Mouse (Mus musculus) inflammation-experienced regulatory T-cells, adult 6 months (primary cell): ENCODE results near the gene Ifrd1. TPM values are rescaled to one million over a fixed set of nuclear protein-coding genes. Genes with fewer than 3 reads are reported as not detected.

Source experiments
- ATAC-seq: one replicate; pipeline ENCODE4 v1.8.0; 2017
- polyA plus RNA-seq, 3 experiments: library from polyadenylated mRNA; unstranded; fragments of 100-300 nt; shearing (Covaris generic); gene quantifications; one replicate each; pipeline ENCODE4 v1.2.1; 2017

Gene Ifrd1
- polyA plus RNA-seq, 3 experiments from 2014 or later: 45.9 to 75.8 (median 54.1) TPM

DNA sequence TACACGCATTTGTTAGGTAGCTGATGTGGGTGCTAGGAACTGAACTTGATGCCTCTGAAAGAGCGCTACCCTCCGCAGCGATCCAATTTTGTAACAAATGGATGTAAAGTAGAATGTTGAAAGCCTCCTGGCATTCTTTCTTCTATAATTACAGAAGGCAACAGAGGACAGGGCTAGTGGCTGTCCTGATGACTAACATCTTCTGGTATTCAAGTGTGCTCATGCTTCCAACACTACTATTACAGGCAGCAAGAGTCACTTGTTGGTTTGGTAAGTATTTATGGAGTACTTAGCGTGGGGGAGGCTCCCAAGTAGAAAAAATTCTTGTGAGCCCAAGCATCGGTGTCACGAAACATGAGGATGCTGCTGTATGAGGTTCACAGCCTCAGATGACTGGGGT lies 9.1 kb downstream of the Ifrd1 start:
- ATAC-seq: no peak

DNA sequence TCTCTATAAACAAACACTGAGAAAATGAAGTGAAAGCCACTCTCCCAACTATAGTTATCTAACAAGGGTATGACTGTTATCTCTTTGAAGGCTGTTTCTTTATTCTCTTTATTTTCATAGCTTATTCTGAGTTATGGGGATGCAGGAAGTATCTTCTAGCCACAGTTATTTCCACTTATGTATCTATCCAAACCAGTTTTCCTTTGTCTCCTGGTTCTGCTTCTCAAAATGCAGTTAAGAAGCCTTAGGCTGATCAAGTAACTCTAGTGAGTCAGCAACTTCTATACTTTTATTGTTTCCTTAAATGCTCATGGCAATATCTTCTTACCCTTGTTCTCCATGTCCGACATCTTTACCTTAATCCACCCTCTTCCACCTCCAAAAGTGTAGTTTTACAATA lies 16.1 kb downstream of the Ifrd1 start:
- ATAC-seq: no peak

DNA sequence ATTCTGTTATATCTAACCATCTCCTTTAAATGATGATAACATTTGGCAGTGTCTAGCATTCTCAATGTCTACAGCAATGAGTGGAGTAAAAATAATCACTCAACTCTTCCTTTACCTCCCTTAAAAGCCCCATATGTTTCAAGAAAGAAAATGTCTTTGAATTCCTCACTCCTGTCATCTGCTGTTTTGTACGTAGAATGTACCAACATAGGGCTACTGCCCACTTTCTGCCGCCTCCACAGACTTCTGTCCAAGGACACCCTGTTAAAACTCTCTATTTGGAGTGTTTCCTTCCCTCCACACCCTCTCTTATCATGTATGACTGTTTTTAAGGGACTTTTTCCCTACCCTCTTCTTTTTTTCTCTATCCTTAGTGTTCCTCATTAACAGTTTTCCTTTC lies 16.7 kb downstream of the Ifrd1 start:
- ATAC-seq: no peak

DNA sequence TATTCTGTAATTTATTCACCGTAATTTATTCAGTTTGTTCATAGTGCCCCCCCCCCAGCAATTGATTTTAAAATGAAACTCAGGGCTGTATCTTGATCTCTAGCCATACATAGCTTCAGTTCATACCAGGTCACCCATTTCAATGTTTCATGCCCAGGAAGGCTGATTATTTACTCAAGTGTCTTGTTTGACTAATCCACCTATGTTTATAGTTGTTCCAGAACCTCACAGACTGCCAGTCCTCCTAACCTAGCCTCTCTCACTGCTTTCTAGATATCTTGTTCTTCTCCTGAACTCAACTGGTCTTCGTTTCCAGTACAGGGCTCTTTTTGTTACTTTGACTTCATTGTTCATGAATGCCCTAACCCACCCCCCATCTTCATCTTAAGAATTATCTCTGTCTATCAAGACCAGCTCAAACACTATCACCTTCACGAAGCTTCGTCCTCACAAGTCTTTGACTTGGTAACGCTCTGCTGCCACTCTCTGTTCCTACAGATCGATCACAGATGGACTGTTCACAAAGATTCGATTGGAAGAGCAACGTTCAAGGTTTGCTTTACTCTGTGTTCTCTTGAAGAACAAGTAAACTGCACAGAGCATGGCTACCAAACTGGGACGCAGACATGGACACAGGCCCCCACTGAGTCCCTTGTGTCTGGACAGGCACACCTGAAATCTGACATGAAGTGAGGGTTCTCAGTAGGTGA lies 24.0 kb downstream of the Ifrd1 start:
- no peak for ATAC-seq

DNA sequence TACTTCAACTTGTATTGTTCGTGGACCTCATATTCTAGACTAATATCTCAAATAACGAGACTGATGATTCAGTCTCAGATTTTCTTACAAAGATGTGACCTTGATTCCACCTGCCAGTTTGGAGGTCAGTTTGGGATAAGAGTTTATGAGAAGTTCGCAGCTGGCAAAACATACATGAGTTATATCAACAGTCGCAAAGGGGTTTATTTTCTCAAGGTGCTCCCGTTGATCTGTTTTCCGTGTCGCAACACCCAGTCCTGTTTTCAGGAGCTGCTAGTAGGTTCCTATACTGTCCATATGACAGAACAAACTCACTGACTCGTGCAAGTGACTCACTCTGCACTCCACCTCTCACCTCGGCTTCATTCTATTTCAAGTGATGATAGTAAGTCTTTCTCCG lies 24.6 kb downstream of the Ifrd1 start:
- no peak for ATAC-seq

DNA sequence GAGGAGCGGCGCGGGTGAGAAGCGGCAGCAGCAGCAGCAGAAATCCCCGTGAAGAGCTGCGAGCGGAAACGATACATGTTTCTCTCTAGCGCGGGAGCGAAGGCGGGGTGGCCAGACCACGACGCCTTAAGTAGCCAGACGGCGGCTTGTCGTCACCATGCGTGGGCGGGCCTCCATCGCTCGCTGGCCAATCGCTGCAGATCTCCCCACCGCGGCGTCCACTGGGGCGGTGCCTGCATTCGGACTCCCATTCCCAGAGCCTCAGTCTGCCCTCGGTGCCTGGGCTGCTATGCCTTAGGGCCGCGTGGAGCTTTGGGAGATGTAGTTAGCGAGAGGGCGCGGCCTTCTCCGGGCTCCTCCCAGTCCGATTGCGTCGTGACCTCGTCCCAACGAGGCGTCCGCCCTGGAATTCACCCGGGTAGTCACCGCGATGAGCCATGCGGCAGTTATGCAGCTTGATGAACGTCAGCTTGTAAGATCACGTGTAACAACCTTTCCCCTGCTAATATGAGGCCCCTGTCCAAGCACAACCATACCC lies 25.2 kb downstream of the Ifrd1 start:
- peak; percentile 82 for ATAC-seq

DNA sequence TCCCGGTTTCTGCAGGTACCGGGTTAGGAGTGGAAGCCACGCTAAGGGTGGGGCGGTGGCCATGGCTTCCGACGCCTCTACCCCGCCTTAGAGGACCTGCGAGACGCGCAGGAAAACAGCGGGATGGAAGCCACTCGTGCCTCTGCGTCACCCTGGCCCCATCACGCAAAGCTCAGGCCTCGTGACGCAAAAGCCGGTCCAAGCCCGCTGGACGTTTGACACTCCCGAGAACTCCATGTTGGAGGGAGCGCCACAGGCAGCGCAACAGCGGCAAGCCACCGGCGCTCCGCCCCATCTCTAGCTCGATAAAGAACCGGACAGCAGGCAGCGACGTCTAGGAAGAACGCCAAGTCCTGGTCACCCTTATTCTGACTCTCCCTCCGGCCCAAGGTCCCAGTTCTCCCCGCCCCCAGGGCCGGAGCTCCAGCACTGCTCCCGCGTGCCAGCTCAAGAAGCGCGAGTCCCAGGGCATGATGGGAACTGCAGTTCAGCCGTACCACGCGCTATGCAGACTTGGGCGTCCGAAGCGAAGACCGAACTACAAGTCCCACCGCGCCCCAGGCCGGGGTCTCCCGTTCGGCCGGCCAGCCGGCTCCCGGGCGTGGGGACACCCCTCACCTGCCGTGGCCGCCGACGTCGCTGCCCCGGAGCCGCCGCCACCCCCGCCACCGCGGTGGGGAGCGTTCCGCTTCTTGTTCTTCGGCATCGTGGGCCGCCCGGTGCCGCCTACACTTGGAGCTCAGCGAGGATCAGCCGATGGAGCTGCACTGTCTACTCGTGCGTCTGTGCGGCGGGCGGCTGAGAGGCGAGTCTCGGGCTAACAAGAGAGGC lies 25.8 kb downstream of the Ifrd1 start:
- peak; percentile 56 for ATAC-seq

DNA sequence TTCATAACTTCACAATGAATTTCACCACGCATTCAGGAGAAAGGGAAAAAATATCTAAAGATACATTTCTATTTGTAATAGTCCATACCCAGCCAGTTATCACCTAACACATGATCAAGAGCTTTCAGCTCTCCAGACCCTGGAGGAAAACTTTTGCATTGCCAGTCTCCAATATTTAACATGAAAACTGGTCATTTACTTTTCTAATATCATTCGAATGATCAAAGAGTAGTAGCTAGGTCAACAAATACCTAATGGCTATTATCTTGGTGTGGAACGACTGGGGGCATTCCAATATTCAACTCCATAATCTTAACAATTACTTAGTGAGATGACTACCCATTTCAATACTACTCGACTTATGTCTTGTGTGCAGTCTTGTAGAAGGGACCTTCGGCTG lies 26.7 kb downstream of the Ifrd1 start:
- ATAC-seq: no peak

DNA sequence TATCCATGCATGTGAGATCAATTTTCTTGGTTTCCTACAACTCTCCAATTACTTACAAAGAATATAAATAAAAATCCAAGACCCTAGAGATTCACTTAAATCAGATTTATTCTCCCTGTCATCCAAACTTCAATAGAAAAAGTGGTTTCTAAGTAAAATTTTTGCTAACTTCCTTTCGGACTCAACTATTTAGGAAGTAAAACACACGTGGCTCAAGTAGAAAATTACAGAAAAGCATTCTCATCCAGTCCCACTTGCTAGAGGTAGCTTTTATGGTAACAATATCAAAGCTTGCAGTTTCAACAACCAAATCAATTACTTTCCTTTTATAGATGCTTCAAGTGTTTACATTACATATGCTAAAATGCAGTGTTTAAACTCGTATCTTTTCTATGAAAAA lies 27.4 kb downstream of the Ifrd1 start:
- no peak for ATAC-seq

DNA sequence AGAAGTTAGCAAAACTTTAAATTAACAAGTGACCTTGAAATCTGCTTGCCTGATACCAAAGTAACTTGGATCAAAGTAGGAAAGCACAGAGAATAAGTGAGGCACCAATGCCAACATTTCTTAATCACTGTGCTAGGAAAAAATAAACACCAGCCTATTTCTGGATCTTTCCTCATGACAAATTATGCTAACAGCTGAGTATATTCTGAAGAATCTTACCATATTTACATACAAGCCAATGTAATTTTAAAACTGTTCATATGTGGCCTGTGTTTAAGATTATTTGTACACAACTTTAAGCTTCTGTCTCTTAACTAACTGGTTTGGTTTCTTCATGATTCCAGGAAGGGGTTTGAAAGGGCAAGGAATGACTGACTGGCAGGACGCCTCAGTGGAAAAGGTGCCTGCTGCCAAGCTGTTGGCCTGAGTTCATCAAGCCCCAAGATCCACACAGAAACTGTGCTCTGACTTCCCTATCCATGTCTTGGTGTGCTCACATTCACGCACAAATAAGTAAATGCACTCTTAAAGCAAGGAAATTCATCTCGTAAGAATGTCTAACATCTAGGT lies 28.2 kb downstream of the Ifrd1 start:
- no peak for ATAC-seq

DNA sequence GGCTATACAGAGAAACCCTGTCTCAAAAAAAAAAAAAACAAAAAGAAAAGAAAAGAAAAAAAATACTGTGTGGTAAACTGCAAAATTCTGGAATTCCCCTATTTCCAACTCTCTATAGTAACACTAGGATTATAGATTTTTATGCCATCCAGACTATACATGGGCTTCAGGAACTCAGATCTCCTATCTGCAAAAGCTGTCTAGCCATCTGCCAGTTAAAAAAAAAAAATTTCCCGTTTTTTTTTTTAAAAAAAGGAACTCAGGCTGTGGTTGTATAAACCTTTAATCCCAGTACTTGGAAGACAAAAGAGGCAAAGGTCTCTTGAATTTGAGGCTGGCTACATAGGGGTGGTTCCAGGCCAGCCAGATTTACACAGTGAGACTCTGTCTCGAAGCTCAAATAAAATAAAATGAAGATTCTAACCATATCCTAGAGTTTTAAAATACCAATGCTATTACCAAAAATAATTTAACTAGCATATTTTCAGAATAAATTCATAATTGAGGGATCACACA lies 29.8 kb downstream of the Ifrd1 start:
- ATAC-seq: no peak

DNA sequence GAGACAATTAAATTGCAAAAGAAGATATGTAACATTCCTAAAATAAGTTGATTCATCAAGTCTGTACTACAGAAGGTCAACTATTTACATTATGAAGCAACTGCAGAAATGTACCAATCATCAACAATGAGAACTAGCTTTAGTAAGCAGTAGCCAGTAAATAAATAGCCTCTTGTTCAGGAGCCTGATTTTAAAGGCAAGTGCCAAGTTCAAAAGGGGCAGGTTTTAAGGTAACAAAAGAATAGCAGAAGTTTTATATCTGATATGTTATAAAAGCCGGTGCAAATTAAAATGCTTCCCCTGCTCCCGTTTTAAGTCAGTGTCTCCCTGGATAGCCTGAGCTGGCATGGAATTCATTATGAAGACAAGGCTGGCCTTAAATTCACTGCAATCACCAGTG lies 30.5 kb downstream of the Ifrd1 start:
- ATAC-seq: no peak

DNA sequence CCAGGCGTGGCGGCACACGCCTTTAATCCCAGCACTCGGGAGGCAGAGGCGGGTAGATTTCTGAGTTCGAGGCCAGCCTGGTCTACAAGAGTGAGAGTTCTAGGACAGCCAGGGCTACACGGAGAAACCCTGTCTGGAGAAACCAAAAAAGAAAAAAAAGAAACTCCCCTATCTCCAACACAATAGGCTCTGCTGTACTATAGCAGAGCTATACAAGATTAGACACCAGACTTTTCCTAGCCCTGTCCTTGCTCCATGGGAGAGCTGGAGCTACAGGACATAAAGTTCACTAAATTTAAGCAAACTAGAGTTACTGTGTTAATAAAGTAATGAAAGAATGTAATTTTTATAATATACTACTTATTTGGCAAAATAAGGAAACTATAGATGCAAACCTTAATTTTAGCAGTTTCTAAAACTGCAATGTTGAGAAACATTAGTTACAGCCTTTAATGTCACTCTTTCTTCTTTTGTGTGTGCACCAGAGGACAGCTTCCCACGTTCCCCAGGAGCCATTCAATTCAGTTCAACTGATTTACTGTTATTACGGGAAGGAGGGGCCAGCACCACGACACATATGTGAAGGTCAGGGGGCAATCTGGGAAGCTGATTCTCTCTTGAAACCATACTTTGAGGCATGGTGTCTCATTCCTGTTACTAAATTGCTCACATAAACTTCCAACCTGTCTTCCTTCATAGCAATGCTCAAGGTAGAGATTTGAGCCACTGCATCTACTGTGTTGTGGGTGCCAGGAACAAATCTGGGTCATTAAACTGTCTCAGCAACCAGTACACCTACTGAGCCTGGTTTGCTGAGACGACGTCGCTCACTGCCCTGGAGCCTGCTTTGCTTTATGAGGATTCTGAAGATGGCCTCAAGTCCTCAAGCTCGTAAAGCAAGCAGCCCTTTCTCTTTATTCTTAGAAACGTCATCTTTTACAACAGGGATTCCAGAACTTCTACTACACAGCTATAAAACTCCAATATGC lies 33.1 kb downstream of the Ifrd1 start:
- ATAC-seq: no peak

DNA sequence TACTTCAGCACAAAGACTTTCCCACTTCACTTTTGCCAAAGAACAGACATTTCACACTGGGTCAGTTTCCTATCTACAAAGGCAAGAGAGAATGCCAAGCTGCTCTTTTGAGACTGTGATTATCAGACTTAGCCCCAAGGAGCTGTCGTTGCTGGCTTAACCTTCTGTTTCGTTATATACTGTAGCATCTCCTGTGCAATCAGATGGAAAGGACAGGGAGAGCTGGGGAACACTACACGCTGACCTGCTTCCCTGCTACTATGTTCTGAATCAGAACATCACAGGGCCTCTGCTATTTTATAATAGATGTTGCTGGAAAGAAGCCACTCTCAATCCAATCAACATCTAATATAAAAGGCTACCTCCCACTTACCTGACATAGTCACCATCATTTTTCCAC lies 39.3 kb downstream of the Ifrd1 start:
- ATAC-seq: no peak

DNA sequence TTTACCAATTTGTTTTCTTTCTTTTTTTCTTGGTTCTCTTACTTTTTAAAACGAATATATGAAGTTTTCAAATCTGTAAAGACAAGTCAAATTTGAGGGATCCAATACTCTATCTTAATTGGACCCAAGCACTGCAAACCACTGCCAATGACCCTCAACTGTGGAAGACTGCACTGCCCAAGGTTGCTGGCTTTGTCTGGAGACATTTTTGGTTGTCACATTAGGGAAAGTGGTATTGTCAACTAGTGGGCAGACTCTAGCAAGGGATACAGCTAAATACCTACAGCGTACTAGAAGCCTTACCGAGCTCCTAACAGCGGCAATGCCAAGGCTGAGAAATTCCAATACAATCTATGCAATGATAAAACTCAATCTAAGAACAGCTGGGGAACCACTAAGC lies 40.4 kb downstream of the Ifrd1 start:
- no peak for ATAC-seq

DNA sequence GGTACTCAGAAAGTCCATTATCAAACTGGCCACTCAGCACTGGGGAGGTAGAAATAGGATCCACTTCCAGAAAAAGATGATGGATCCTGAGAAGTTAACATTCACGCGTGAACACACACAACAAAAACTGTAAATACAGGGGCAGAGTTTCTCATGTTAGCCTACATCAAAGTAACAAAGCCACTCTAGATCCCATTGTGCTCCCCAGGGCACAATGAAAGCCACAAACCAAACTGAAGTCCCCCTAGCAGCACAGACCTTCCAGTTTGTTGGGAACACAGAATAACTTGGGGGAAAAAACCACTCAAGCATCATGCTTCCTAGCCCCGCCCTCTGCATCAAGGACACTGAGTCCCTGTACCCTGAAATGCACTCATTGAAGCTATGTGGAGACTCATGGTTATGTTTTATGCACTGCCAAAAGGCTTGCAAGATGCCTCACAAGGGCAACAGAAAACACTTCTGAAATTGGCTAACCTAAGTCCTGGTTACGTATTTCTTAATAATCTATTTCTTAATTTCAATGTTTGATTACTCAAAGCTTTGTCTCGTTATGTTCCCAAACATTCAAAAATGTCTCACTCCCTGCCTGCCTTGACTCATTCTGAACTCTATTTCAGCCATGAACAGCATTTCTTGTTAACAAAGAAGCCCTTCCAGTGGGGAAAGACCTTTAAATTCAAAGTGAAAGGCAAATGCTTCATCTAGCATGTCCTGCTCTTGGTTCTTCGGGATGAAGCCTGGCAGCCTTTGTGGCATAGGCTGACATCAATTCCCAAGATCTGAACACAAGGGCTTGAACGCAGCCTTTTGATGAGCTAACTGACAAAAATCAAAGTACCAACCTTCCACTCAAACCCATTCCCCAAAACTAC lies 45.9 kb downstream of the Ifrd1 start:
- no peak for ATAC-seq

DNA sequence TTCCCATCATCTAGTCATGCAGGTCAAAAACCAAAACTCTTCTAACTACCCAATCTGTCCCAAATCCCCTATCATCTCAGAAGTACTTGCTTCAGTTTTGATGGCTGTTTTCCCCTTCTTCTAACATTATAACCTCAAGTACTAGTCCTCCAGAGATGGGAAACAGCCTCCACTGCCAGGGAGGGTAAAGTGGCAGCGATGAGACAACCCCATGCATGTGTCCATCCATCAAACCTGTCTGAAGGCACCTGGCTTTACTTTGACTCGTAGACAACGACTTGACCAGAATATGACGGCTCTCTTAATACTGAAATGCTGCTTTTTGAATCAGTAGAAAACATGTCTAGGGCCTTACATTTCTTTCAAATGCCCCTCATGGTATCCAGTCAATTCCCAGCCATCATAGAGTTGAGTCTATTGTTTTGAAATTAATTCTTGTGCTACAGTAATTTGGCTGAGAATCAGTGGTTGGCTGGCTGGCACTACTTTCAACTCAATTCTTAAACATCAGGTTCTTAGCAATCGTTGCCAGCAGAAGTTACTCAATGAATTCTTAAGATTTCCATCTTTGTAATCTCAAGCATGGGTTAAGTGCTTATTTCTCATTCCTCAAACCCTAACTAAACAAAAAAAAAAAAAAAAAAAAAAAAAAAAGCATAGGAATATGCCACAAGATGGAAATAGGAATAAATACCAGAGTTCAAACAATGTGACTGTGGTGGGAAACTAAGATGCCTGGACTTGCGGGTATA lies 47.6 kb downstream of the Ifrd1 start:
- no peak for ATAC-seq

DNA sequence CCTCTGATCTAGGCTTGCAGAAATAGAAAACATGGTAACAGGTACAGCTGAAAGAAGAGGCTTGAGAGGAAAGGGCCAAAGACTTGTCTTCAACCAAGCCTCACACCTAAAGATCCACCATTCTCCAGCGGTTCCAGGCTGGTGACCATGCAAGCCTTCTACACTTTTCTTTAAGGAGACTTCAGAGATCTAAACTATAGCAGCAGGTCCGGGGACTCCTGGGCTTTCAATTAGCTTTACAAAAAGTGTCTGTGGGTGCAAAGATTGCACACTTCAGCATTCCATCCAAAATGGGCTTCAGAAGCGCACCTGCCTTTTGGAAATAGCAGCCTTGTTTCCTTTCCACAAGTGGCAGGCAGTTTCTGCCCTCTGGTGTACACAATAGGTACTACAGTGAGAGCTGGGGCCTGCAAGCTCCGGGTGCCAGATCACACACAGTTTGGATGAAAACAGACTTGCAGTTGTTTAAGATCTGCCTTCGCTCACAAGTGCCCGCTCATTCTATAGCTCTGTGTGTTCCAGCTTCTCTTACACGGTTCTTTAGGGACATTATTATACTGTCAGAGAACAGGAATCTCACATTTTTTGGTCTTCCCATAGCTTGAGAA lies 48.4 kb downstream of the Ifrd1 start:
- peak; percentile 78 for ATAC-seq

DNA sequence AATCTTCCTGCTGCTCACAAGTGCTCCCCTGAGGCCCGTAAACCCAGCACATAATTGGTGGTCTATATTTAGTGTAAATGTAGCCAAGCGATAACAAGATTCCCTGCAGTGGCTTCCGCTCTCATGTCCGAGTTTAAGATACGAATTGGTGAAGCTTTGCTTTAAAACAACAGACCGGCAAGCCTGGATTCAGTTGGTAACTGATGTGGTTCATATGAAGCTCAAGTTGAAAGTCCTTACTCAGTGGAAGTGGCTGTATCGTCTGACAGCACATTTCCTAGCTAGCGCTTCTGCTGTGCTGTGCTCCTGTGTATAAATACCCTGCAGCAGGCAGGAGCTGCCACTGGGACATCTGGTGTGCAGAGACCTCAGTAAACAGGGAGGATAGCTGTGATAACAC lies 49.0 kb downstream of the Ifrd1 start, which contains the start of gene Lsmem1:
TSS of gene Lsmem1 (minus strand) at position 189 of the 400 bp plus-strand sequence.
- ATAC-seq: no peak

DNA sequence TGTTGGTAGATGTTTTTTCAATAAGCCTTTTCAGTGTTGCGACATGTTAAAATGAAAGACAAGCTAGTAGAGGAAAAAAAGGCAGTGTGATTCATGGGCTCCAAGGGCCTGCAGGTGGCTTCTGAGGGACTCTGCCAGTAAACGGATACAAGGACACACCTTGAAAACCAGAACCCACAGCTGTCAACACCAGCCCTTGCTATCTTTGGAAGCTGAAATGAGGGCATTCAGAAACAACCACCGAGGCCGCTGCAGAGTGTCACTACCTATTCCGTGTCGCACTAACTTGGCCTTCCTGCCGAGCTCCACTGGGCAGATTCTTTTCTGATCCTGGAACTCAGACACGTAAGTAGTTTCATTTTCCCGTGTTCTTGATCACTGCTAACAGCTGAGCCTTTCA lies 49.9 kb downstream of the Ifrd1 start:
- peak; percentile 44 for ATAC-seq
